Mouse (Mus musculus) liver, embryonic 13.5 days (tissue): ENCODE measurements around the gene Cdkl4. TPM values are rescaled to one million over a fixed set of nuclear protein-coding genes. Genes with fewer than 3 reads are reported as not detected.
A peak's percentile ranks its signal among the peaks of the same experiment; 100 is the strongest.

ENCODE experiments used
- ATAC-seq: fragments of 200-750 bp; cut with Nextera tagmentation; 2 replicates; pipeline ENCODE4 v1.8.0; 2017; ENCODE audit warnings: low read depth, mild to moderate bottlenecking, moderate number of reproducible peaks, moderate library complexity
- DNase-seq: peaks from one replicate; pipeline ENCODE4 v3.0.0; 2022
- H3K27ac ChIP-seq: fragments of 300-500 bp; sonication (generic); 2 replicates; pipeline ENCODE4 v1.5.1; 2015; ENCODE audit warnings: moderate library complexity, mild to moderate bottlenecking, inconsistent platforms
- H3K27me3 ChIP-seq: fragments of 300-500 bp; sonication (generic); 2 replicates; pipeline ENCODE4 v1.6.1; 2015; ENCODE audit warnings: mild to moderate bottlenecking, inconsistent platforms
- H3K36me3 ChIP-seq: fragments of 300-500 bp; sonication (generic); 2 replicates; pipeline ENCODE4 v1.6.1; 2015; ENCODE audit warnings: mild to moderate bottlenecking, inconsistent platforms
- H3K4me1 ChIP-seq: fragments of 300-500 bp; sonication (generic); replicated peaks from 2 replicates; pipeline ENCODE4 v1.6.1; 2015; ENCODE audit warnings: inconsistent platforms
- H3K4me2 ChIP-seq: fragments of 300-500 bp; sonication (generic); 2 replicates; pipeline ENCODE4 v1.6.1; 2015; ENCODE audit warnings: inconsistent platforms, mild to moderate bottlenecking, moderate library complexity
- H3K4me3 ChIP-seq: fragments of 300-500 bp; sonication (generic); replicated peaks from 2 replicates; pipeline ENCODE4 v1.5.1; 2015; ENCODE audit warnings: mild to moderate bottlenecking, inconsistent platforms
- H3K9ac ChIP-seq: fragments of 300-500 bp; sonication (generic); 2 replicates; pipeline ENCODE4 v1.6.1; 2015; ENCODE audit warnings: mild to moderate bottlenecking, inconsistent platforms
- H3K9me3 ChIP-seq: fragments of 300-500 bp; sonication (generic); replicated peaks from 2 replicates; pipeline ENCODE4 v1.6.1; 2016; ENCODE audit warnings: inconsistent platforms
- WGBS: fragments of 180-500 bp; shearing (Covaris S2); methylation state at CpG from one replicate; pipeline ENCODE4 v1.1.7; 2015; ENCODE audit not compliant: insufficient replicate concordance; 5-methylcytosine and 5-hydroxymethylcytosine counted together
- polyA plus RNA-seq: library from polyadenylated mRNA; unstranded; fragments of >200 nt; fragmentation: Nextera tagmentation; extraction: Ambion mirVana; gene quantifications from 2 replicates; pipeline ENCODE4 v1.2.1, GENCODE M21; 2015

Gene Cdkl4
- polyA plus RNA-seq, 1 experiment from 2014 or later: 0.15 TPM

DNA sequence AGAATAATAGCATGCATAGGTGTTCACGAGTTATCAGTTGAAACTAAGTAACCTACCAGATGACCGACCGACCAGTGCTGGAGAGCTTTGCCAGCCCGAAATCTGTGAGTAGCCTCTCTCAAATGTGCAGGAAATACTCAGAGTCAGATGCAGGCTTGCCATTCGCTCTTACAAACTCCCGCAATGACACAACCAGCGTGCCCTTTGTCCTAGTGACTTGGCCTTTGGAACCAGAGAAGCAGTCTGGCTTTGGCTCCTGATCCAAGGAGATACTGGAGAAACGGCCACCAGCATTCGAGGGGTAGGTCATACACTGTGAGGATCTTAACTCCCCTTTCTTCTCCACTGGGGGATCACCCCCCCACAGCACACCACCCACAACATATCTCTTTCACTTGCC, 61.7 kb downstream of the Cdkl4 start:
- H3K27me3 ChIP-seq: no peaks in the 10 kb centered on the region
- H3K9me3 ChIP-seq: no peaks in the 10 kb centered on the region
- H3K27ac ChIP-seq: no peak overlapping the region
- WGBS: 79% methylated on average over 9 of the region's 9 CpGs
- peaks cover 31% of the 10 kb centered on the region for H3K4me1 ChIP-seq
- no peak overlapping the region for H3K4me2 ChIP-seq
- DNase-seq (no peak), ATAC-seq (no peak)
- H3K9ac ChIP-seq: no peak overlapping the region
- H3K4me3 ChIP-seq: no peak overlapping the region
- no peaks in the 10 kb centered on the region for H3K36me3 ChIP-seq

DNA sequence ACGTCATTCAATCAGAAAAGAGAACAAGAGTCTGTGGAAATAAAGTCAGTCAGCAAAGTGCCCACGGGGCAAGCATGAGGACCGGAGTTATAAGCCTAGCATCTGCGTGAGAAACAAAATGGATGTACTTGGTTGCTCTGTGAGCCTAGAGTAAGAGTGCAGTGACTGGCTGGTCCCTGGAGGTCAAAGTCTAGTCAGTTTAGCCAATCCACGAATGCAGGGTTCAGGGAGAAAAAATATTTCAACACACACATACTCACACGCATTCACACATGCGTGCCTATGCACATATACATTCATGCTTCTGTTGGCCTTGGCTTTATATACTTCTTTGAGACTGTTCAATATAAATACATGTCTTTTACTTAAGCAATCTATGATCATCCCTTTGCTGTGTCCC, 62.1 kb downstream of the Cdkl4 start:
- Histone ChIP-seq H3K36me3 (no peaks in the 10 kb centered on the region), H3K9ac (no peak overlapping the region; the same call in 1 of the 2 replicates), H3K4me3 (no peak overlapping the region), H3K27me3 (no peaks in the 10 kb centered on the region), H3K4me2 (no peak overlapping the region), H3K4me1 (peaks cover 31% of the 10 kb centered on the region), H3K27ac (no peak overlapping the region), H3K9me3 (no peaks in the 10 kb centered on the region)
- ATAC-seq (no peak), DNase-seq (no peak)
- 76% methylated on average over 7 of the region's 7 CpGs for WGBS

DNA sequence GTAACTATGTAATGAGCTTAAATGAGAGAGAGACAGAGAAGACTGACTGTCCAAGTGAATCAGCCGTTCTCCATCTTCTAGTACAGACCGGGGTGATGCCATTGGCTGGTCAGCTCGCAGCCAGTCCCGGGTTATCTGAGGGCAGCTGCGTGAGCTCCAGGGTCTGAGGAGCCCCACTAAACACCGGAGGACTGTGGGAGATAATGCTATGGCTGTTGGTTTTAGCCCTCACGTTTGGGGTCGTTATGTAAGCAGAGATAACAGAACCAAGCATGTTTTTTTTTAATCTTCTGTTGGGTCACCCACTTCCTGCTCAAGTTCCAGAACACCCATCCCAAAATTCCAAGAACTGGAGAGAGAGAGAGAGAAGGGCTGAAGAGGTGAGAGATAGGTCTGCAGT, 63.8 kb downstream of the Cdkl4 start:
- H3K4me3 ChIP-seq: no peak overlapping the region
- no peak overlapping the region for H3K27ac ChIP-seq
- no peaks in the 10 kb centered on the region for H3K36me3 ChIP-seq
- peak overlapping the region; percentile 26 for H3K4me2 ChIP-seq
- H3K9ac ChIP-seq: no peak overlapping the region
- ATAC-seq: peak; percentile 66; the same call in 1 of the 2 replicates
- no peaks in the 10 kb centered on the region for H3K9me3 ChIP-seq
- H3K4me1 ChIP-seq: peaks cover 37% of the 10 kb centered on the region
- H3K27me3 ChIP-seq: no peaks in the 10 kb centered on the region
- WGBS: 9% methylated on average over 8 of the region's 8 CpGs
- no peak for DNase-seq

DNA sequence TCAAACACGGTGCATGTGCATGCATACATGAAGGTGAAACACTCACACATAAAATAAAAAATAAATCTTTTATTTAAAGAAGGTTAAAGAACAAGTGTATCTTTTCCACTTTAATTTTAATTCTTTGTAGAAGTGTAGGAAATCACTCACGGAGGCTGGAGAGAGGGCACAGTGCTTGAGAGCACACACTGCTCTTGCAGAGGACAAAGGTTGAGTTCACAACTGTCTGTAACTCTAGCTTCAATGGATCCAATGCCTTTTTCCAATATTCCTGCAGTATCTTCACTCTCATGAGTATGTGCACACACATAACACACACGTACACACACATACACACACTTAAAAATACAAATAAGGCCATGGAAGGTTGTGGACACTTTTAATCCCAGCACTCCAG, 67.2 kb downstream of the Cdkl4 start:
- no peak overlapping the region for H3K4me2 ChIP-seq
- no peak overlapping the region for H3K27ac ChIP-seq
- H3K36me3 ChIP-seq: no peaks in the 10 kb centered on the region
- WGBS: 53% methylated on average over 3 of the region's 3 CpGs
- ATAC-seq (no peak), DNase-seq (no peak)
- no peak overlapping the region for H3K9ac ChIP-seq
- no peaks in the 10 kb centered on the region for H3K27me3 ChIP-seq
- H3K4me1 ChIP-seq: peaks cover 30% of the 10 kb centered on the region
- no peaks in the 10 kb centered on the region for H3K9me3 ChIP-seq
- no peak overlapping the region for H3K4me3 ChIP-seq

DNA sequence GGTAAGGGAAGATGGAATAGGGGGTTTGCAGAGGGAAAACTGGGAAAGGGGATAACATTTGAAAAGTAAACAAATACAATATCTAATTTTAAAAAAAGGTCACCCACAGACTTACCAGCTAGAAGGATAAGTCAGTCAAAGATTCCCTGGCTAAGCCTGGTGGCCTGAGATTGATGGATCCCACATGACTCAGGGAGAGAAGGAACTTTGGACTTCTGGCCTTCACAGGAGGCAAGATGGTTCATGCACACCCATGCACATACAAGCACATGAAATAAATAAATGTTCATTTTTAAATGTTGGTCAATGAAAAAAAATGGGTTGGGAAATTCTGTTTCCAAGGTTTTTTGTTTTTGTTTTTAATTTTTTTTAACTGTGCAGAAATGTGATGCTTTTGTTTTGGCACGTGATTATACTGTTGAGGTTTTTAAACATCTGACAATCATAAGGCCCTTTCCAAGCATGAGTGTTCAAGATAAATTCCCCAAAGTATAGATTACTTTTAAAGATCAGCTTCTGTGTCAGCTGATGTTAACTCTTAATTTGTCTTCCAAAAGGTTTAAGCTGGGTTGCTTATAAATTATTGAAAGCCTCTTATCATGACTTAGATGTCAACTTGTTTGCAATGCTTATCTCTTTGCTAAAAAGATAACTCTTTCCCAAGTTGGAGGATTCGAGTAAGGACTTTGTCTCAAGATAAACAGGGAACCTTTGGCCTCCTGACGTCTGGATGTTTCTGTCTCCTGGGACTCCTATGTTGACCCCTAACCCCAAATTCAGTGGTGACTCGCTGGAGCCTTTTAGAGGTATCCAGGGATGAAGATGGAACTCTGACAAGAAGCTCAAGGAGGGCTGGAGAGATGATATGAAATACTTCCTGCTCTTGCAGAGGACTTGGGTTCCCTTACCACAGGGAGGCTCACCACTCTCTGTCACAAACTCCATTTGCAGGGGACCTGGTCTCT, 67.8 kb downstream of the Cdkl4 start:
- ATAC-seq (no peak), DNase-seq (no peak)
- Histone ChIP-seq H3K27me3 (no peaks in the 10 kb centered on the region), H3K27ac (no peak overlapping the region), H3K9ac (no peak overlapping the region), H3K9me3 (no peaks in the 10 kb centered on the region), H3K4me1 (peaks cover 23% of the 10 kb centered on the region), H3K36me3 (no peaks in the 10 kb centered on the region), H3K4me3 (no peak overlapping the region), H3K4me2 (no peak overlapping the region)
- WGBS: 31% methylated on average over 4 of the region's 4 CpGs

DNA sequence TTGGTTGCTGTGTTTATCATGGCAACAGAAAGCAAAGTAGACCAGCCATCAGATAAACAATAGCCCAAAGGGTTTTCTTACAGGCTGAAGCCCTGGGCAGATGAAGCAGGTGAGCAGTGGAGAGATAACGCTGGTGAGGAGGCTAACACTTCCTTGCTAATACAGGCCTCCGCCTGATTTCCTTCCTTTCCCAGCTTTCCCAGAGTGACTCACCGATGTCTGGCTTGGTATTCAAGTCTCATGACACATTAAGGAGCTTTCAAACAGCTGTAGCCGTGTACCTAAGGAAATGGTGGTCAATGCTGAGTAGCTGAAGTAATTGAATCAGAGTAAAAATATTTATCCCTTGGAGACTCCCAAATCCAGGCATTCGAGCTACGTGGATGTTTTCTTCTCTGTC, 71.8 kb downstream of the Cdkl4 start:
- no peak overlapping the region for H3K9ac ChIP-seq
- no peak for DNase-seq
- WGBS: 58% methylated on average over 6 of the region's 6 CpGs
- H3K27ac ChIP-seq: no peak overlapping the region
- ATAC-seq: no peak
- no peak overlapping the region for H3K4me3 ChIP-seq
- H3K36me3 ChIP-seq: no peaks in the 10 kb centered on the region
- H3K4me2 ChIP-seq: no peak overlapping the region
- peaks cover 22% of the 10 kb centered on the region for H3K4me1 ChIP-seq
- H3K9me3 ChIP-seq: no peaks in the 10 kb centered on the region
- no peaks in the 10 kb centered on the region for H3K27me3 ChIP-seq

DNA sequence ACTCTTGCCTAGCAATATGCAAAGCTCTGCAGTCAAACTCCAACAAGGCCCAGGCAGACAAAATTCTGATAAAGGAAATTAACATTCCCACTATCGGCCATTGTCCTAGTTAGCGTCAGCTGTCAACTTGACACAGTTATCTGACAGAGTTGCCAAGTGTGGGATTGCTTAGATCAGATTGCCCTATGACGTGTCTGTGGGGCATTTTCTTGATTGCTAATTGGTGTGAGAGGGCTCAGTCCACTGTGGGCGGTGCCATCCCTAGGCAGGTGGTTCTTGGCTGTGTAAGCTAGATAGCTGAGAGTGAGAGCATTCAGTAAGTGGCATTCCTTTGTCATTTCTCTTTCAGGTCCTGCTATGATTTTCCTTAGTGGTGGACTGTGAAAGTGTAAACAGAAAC, 72.3 kb downstream of the Cdkl4 start:
- no peaks in the 10 kb centered on the region for H3K36me3 ChIP-seq
- WGBS: 62% methylated on average over 4 of the region's 4 CpGs
- H3K4me3 ChIP-seq: no peak overlapping the region
- H3K9me3 ChIP-seq: no peaks in the 10 kb centered on the region
- no peak; the same call in 1 of the 2 replicates for ATAC-seq
- H3K4me2 ChIP-seq: no peak overlapping the region
- H3K27me3 ChIP-seq: no peaks in the 10 kb centered on the region
- DNase-seq: no peak
- no peak overlapping the region for H3K9ac ChIP-seq
- peaks cover 27% of the 10 kb centered on the region for H3K4me1 ChIP-seq
- no peak overlapping the region for H3K27ac ChIP-seq

DNA sequence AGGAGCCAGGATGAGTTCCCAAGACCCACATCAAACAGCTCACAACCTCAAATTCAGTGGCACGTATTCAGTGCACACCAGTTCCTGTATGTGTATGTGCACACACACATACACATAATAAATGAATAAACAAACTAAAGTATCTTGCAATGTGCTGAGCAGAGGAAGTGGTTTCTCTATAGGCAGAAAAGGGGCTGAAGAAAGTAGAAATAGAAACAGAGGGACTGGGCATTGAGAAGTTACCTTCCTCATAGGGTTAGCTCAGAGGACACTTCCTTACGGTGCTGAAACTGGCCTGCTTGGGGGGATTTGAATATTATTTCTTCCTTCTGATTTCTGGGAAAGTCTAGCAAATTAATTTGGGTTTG, 75.8 kb downstream of the Cdkl4 start:
- Histone ChIP-seq H3K9me3 (no peaks in the 10 kb centered on the region), H3K4me1 (peaks cover 21% of the 10 kb centered on the region), H3K27me3 (no peaks in the 10 kb centered on the region), H3K9ac (no peak overlapping the region), H3K4me3 (no peak overlapping the region), H3K4me2 (no peak overlapping the region), H3K27ac (no peak overlapping the region; the same call in 1 of the 2 replicates), H3K36me3 (no peaks in the 10 kb centered on the region)
- ATAC-seq: no peak
- WGBS: 53% methylated on average over 2 of the region's 2 CpGs
- DNase-seq: no peak

DNA sequence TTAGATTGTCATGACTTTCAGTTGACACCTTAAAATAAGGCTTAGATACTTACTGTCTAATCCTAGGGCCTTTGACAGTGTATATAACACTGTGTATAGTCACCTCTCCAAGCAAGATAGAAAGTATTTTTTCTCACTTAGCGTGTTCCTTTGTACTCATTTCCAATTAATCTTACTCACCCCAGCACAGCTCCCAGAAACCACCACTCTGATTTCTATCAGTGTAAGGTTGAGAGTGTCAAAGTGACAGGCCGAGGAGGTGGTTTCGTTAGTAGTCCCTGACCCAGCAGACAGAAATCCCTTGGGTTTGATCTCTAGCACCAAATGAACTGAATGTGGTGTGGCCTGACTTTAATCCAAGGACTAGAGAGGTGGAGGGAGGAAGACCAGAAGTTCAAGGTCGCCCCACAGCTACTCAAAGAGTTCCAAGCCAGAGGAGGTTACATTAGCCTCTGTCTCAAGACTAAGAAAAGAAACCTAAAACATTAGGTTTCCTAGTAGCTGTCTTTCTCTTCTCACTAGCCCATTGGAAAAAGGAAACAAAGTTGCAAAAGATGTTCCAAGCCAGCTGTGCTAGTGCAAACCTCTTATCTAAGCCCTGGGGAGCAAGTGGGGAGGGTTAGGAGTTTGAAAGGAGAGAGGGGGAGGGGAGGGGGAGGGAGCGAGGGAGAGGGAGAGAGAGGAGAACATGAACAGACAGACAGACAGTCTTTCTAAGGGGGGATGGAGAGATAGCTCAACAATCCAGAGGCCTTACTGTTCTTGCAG, 76.4 kb downstream of the Cdkl4 start:
- no peak for DNase-seq
- H3K4me3 ChIP-seq: no peak overlapping the region
- H3K9ac ChIP-seq: no peak overlapping the region
- H3K36me3 ChIP-seq: no peaks in the 10 kb centered on the region
- peak; percentile 58 for ATAC-seq
- 22% methylated on average over 5 of the region's 5 CpGs for WGBS
- H3K4me1 ChIP-seq: peaks cover 24% of the 10 kb centered on the region
- no peaks in the 10 kb centered on the region for H3K27me3 ChIP-seq
- no peak overlapping the region for H3K4me2 ChIP-seq
- H3K27ac ChIP-seq: peak overlapping the region; percentile 5; the same call in 1 of the 2 replicates
- no peaks in the 10 kb centered on the region for H3K9me3 ChIP-seq

DNA sequence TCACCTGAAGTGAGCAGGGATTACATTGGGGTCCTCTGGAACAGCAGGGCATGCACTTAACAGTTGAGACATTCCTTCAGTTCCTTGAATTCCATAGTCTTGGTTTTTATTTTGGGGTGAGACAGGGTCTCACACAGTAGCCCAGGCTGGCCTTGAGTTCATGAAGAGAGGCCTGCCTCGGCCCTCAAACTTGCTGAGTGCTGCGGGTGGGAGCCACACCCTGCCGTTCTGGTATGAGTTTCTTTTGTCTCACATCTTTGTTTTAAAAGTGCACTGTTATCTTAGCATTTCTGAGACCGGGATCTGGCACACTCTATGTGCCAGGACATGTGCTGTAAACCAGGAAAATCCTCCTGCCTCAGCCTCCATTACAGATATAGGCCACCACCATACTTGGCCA, 77.6 kb downstream of the Cdkl4 start:
- no peaks in the 10 kb centered on the region for H3K36me3 ChIP-seq
- ATAC-seq (no peak), DNase-seq (no peak)
- H3K27ac ChIP-seq: no peak overlapping the region
- peaks cover 24% of the 10 kb centered on the region for H3K4me1 ChIP-seq
- no peak overlapping the region for H3K4me2 ChIP-seq
- no peak overlapping the region for H3K4me3 ChIP-seq
- no peak overlapping the region for H3K9ac ChIP-seq
- no peaks in the 10 kb centered on the region for H3K9me3 ChIP-seq
- 33% methylated on average over 4 of the region's 4 CpGs for WGBS
- no peaks in the 10 kb centered on the region for H3K27me3 ChIP-seq

DNA sequence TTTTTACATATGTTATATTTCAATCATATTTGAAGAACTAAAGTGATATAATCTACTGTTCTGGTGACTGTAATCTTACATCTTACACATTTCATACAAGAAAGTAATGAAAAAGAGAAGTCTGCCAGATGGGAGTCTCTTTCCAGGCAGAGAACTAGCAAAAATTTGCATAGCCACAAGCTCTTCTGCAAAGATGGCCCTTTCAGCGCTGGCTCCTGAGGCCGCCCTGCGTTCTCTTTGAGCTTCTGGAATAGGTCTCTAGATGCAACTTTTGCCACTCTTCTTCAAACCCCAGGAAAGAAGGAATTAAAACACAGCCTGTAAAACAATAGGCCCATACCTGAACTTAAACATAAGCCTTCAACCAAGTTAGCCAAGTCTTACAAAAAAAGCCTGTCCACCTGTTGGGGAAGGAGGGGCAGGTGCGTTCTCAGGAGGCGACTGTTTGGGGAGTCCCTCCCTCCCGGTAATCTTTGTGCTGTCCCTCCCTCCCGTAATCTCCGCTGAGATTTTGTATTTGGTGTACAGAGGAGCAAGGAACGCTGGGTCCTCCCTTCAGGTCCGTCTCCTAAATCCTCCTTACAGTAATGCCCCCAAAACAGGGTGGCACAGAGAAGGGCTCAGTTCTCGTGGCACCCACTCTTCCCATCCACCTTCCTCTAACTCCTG, 78.9 kb downstream of the Cdkl4 start:
- no peak overlapping the region for H3K4me3 ChIP-seq
- no peak for ATAC-seq
- peaks cover 24% of the 10 kb centered on the region for H3K4me1 ChIP-seq
- WGBS: 58% methylated on average over 11 of the region's 11 CpGs
- DNase-seq: no peak
- no peaks in the 10 kb centered on the region for H3K27me3 ChIP-seq
- no peaks in the 10 kb centered on the region for H3K36me3 ChIP-seq
- no peak overlapping the region for H3K9ac ChIP-seq
- no peak overlapping the region for H3K27ac ChIP-seq
- H3K9me3 ChIP-seq: no peaks in the 10 kb centered on the region
- no peak overlapping the region for H3K4me2 ChIP-seq
